Mouse (Mus musculus) spleen, adult 2 months (tissue): Measurements from ENCODE around the gene Samd14. TPM values are rescaled to one million over a fixed set of nuclear protein-coding genes. Genes with fewer than 3 reads are reported as not detected.
A peak's percentile ranks its signal among the peaks of the same experiment; 100 is the strongest.

Experiments
- DNase-seq, 2 experiments: peaks; one replicate each; pipeline versions ENCODE4 v3.0.0 to v3.0.0-alpha.2; 2012 to 2021; ENCODE audit warnings: low spot score in 2 of 2, low read depth in 1 of 2
- H3K27ac ChIP-seq: fragments of 200-500 bp; 2 replicates; pipeline ENCODE4 v1.5.1; 2012; ENCODE audit warnings: low read length, inconsistent platforms; ENCODE audit not compliant: insufficient read depth
- H3K27me3 ChIP-seq: fragments of 200-500 bp; 2 replicates; pipeline ENCODE4 v1.6.1; 2012; ENCODE audit warnings: mild to moderate bottlenecking, moderate library complexity, low read length, inconsistent platforms; ENCODE audit not compliant: control insufficient read depth, insufficient read depth
- H3K36me3 ChIP-seq: fragments of 200-500 bp; 2 replicates; pipeline ENCODE4 v1.6.1; 2012; ENCODE audit warnings: mild to moderate bottlenecking, low read length, inconsistent platforms; ENCODE audit not compliant: control insufficient read depth, insufficient read depth
- H3K4me1 ChIP-seq: fragments of 200-500 bp; 2 replicates; pipeline ENCODE4 v1.6.1; 2011; ENCODE audit warnings: inconsistent platforms; ENCODE audit not compliant: control insufficient read depth, insufficient read depth, insufficient read length
- H3K4me3 ChIP-seq: fragments of 200-500 bp; 2 replicates; pipeline ENCODE4 v1.5.1; 2011; ENCODE audit warnings: mild to moderate bottlenecking, inconsistent platforms; ENCODE audit not compliant: insufficient read depth, insufficient read length; ENCODE audit errors: extremely low read depth
- CTCF ChIP-seq: fragments of 200-500 bp; IDR thresholded peaks from 2 replicates; pipeline ENCODE4 v1.5.1; 2011; ENCODE audit warnings: mild to moderate bottlenecking, inconsistent platforms; ENCODE audit not compliant: insufficient read depth, insufficient read length, insufficient replicate concordance; ENCODE audit errors: extremely low read depth
- POLR2A ChIP-seq: fragments of 200-500 bp; IDR thresholded peaks from 2 replicates; pipeline ENCODE4 v1.6.1; 2011; ENCODE audit warnings: low read depth, low read length, inconsistent platforms
- WGBS: fragments of 180-500 bp; shearing (Covaris S2); methylation state at CpG from one replicate; pipeline ENCODE4 v1.1.7; 2018; 5-methylcytosine and 5-hydroxymethylcytosine counted together
- polyA plus RNA-seq: library from polyadenylated mRNA; depleted of rRNA; stranded (reverse); fragments of >200 nt; gene quantifications from 2 replicates; pipeline ENCODE4 v1.2.3, GENCODE M21; 2012

Gene Samd14
- polyA plus RNA-seq, 1 experiment = 19.3 TPM

GRCm38 (mm10) chr11:94988780-94989561 is 20.7 kb upstream of the Samd14 start:
- H3K27ac ChIP-seq = peak overlapping the region; percentile 87
- no peaks in the 10 kb centered on the region for H3K27me3 ChIP-seq
- H3K36me3 ChIP-seq = no peaks in the 10 kb centered on the region
- TF ChIP-seq CTCF (no peak), POLR2A (no peak)
- peaks cover 10% of the 10 kb centered on the region for H3K4me1 ChIP-seq
- H3K4me3 ChIP-seq = peak overlapping the region; percentile 83
- no peak for DNase-seq
- WGBS = 36% methylated on average over 10 of the region's 10 CpGs

DNA sequence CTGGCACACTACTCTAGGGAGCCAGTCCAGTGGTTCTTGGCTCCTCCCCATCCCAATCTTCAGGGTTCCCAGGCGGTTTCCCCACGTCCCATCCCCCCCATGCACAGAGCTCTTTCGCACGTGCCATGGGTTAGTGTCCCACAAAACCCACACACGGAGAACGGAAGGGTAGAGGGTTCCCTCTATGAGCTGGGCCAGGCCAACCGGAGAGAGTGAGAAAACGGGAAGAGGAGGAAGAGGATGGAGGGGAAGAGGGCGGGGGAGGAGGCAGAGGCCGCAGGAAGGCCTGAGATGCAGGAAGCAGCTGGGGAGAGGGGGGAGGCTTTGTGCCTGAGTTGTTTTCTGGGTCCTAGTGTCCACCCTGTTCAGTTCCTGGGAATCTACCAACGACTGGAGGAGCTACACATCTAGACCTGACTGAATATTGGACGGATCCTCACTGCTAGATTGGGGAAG is 20.1 kb upstream of the Samd14 start:
- 2% methylated on average over 11 of the region's 12 CpGs for WGBS
- DNase-seq = peak; percentile 61 to 77
- Histone ChIP-seq H3K4me3 (peak overlapping the region; percentile 83), H3K27ac (peak overlapping the region; percentile 93), H3K36me3 (no peaks in the 10 kb centered on the region; the same call in 1 of the 2 replicates), H3K27me3 (no peaks in the 10 kb centered on the region), H3K4me1 (peaks cover 12% of the 10 kb centered on the region)
- peak; percentile 13 for TF ChIP-seq POLR2A
- TF ChIP-seq CTCF = 0 out of 2 replicates have a peak, but pooled peaks have one; percentile 4

GRCm38 (mm10) chr11:94990102-94990748 is 19.5 kb upstream of the Samd14 start:
- Histone ChIP-seq H3K4me1 (peaks cover 16% of the 10 kb centered on the region), H3K36me3 (no peaks in the 10 kb centered on the region; the same call in 1 of the 2 replicates), H3K27me3 (no peaks in the 10 kb centered on the region), H3K27ac (peak overlapping the region; percentile 93), H3K4me3 (peak overlapping the region; percentile 83)
- WGBS = 22% methylated on average over 6 of the region's 6 CpGs
- DNase-seq = no peak
- no peak for TF ChIP-seq CTCF
- no peak for TF ChIP-seq POLR2A

- H3K27me3 ChIP-seq = no peaks in the 10 kb centered on the region
- TF ChIP-seq POLR2A (peak; percentile 61), CTCF (peak; percentile 82)
- WGBS = under 1% methylated on average over 56 of the region's 69 CpGs
- peak; percentile 67 to 89 for DNase-seq
- no peaks in the 10 kb centered on the region; the same call in 1 of the 2 replicates for H3K36me3 ChIP-seq
- H3K4me3 ChIP-seq = peak within 1 kb of the TSS; percentile 83
- peak within 1 kb of the TSS; percentile 93 for H3K27ac ChIP-seq
- peaks cover 17% of the 10 kb centered on the region for H3K4me1 ChIP-seq
These were observed 18.7 kb upstream of the Samd14 start, which contains the start of gene Ppp1r9b for GRCm38 (mm10) chr11:94990749-94991577. Gene Ppp1r9b (plus strand): TSS chr11:94991035.

DNA sequence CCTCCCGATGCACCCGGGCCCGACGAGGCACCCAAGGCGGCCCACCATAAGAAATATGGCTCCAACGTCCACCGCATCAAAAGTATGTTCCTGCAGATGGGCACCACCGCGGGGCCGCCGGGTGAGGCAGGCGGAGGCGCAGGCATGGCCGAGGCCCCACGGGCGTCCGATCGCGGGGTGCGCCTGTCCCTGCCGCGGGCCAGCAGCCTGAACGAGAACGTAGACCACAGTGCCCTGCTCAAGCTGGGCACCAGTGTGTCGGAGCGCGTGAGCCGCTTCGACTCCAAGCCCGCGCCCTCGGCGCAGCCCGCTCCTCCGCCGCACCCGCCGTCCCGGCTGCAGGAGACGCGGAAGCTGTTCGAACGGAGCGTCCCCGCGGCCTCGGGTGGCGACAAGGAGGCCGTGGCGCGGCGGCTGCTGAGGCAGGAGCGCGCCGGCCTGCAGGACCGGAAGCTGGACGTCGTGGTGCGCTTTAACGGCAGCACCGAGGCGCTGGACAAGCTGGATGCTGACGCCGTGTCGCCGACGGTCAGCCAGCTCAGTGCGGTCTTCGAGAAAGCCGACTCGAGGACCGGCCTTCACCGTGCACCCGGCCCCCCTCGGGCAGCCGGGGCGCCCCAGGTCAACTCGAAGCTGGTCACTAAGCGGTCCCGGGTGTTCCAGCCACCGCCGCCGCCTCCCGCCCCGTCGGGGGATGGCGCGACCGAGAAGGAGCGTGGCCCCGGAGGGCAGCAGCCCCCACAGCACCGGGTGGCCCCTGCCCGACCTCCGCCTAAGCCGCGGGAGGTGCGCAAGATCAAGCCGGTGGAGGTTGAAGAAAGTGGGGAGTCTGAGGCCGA is 17.8 kb upstream of the Samd14 start:
- Histone ChIP-seq H3K4me3 (peak overlapping the region; percentile 81), H3K36me3 (peaks cover 1% of the 10 kb centered on the region; the same call in 1 of the 2 replicates), H3K4me1 (peaks cover 17% of the 10 kb centered on the region), H3K27me3 (no peaks in the 10 kb centered on the region), H3K27ac (peak overlapping the region; percentile 77)
- TF ChIP-seq POLR2A (no peak), CTCF (no peak)
- DNase-seq = peak in 1 of 2 experiments; percentile 50
- WGBS = under 1% methylated on average over 98 of the region's 99 CpGs

DNA sequence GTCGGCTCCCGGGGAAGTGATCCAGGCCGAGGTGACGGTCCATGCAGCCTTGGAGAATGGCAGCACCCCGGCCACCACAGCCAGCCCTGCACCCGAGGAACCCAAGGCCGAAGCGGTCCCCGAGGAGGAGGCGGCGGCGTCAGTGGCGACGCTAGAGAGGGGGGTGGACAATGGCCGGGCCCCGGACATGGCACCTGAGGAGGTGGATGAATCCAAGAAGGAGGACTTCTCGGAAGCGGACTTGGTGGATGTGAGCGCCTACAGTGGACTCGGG is 17.3 kb upstream of the Samd14 start:
- H3K27ac ChIP-seq = peak overlapping the region; percentile 77
- peaks cover 20% of the 10 kb centered on the region for H3K4me1 ChIP-seq
- WGBS = under 1% methylated on average over 20 of the region's 20 CpGs
- no peaks in the 10 kb centered on the region for H3K27me3 ChIP-seq
- peaks cover 2% of the 10 kb centered on the region for H3K36me3 ChIP-seq
- TF ChIP-seq CTCF (no peak), POLR2A (no peak)
- H3K4me3 ChIP-seq = peak overlapping the region; percentile 81
- DNase-seq = no peak
